Mouse (Mus musculus): ENCODE data around the gene Mrpl9. TPM values are rescaled to one million over a fixed set of nuclear protein-coding genes. Genes with fewer than 3 reads are reported as not detected.

Mrpl9 gene
- total RNA-seq, 2 experiments from 2014 or later = 60.8 to 62.6 TPM

GRCm38 (mm10) chr3:94465632-94466430 lies 22.7 kb downstream of the Mrpl9 start:
- no peak for DNase-seq

GRCm38 (mm10) chr3:94468931-94469330 lies 25.8 kb downstream of the Mrpl9 start:
- DNase-seq = no peak

GRCm38 (mm10) chr3:94472447-94473114 lies 29.5 kb downstream of the Mrpl9 start:
- peak; percentile 43 for DNase-seq

- peak; percentile 15 for DNase-seq
Measured at GRCm38 (mm10) chr3:94473115-94473505, 30.0 kb downstream of the Mrpl9 start.

GRCm38 (mm10) chr3:94473567-94474232 lies 30.6 kb downstream of the Mrpl9 start:
- DNase-seq = no peak

- no peak for DNase-seq
Measured at GRCm38 (mm10) chr3:94476301-94477035, 33.4 kb downstream of the Mrpl9 start.

- DNase-seq = no peak
Measured at GRCm38 (mm10) chr3:94477444-94477843, 34.3 kb downstream of the Mrpl9 start.

- peak; percentile 27 for DNase-seq
Measured at GRCm38 (mm10) chr3:94477981-94478422, 34.9 kb downstream of the Mrpl9 start, which contains the start of gene Celf3. TSS of gene Celf3 (plus strand) at chr3:94478295.

- no peak for DNase-seq
Measured at GRCm38 (mm10) chr3:94478591-94479169, 35.6 kb downstream of the Mrpl9 start.

GRCm38 (mm10) chr3:94479564-94479963 lies 36.4 kb downstream of the Mrpl9 start:
- DNase-seq = peak; percentile 36

- DNase-seq = no peak
Measured at GRCm38 (mm10) chr3:94480291-94480884, 37.3 kb downstream of the Mrpl9 start, which contains the start of gene Riiad1. TSS of gene Riiad1 (minus strand) at chr3:94480341.

GRCm38 (mm10) chr3:94481429-94481828 lies 38.3 kb downstream of the Mrpl9 start:
- DNase-seq = no peak

GRCm38 (mm10) chr3:94482764-94483385 lies 39.8 kb downstream of the Mrpl9 start:
- DNase-seq = no peak

- peak; percentile 39 for DNase-seq
Measured at GRCm38 (mm10) chr3:94483790-94484439, 40.8 kb downstream of the Mrpl9 start.

GRCm38 (mm10) chr3:94485922-94486321 lies 42.8 kb downstream of the Mrpl9 start:
- DNase-seq = no peak

- DNase-seq = no peak
Measured at GRCm38 (mm10) chr3:94487581-94487980, 44.5 kb downstream of the Mrpl9 start.

- DNase-seq = no peak
Measured at GRCm38 (mm10) chr3:94497162-94497561, 54.0 kb downstream of the Mrpl9 start.

Measured in heart, postnatal 4 days (tissue).